Mouse (Mus musculus) myocyte (in vitro differentiated cells): ENCODE data around the gene Scd1.

ENCODE experiments used
- E2F4 ChIP-seq: IDR thresholded peaks from one replicate; pipeline ENCODE4 v1.6.1; 2011; ENCODE audit warnings: mild to moderate bottlenecking, control low read depth, moderate library complexity; ENCODE audit not compliant: insufficient read depth
- MAX ChIP-seq: IDR thresholded peaks from one replicate; pipeline ENCODE4 v1.6.1; 2011; ENCODE audit warnings: low read depth, mild to moderate bottlenecking, control low read depth
- POLR2A ChIP-seq: IDR thresholded peaks from one replicate; pipeline ENCODE4 v1.6.1; 2011; ENCODE audit warnings: low read depth, mild to moderate bottlenecking, control low read depth, moderate library complexity; ENCODE audit not compliant: insufficient read length
- POLR2AphosphoS2 ChIP-seq: IDR thresholded peaks from one replicate; pipeline ENCODE4 v1.6.1; 2011; ENCODE audit warnings: low read depth, control low read depth; ENCODE audit not compliant: insufficient read length
- SRF ChIP-seq: IDR thresholded peaks from one replicate; pipeline ENCODE4 v1.6.1; 2011; ENCODE audit warnings: low read depth; ENCODE audit not compliant: control insufficient read depth, insufficient read length
- TCF12 ChIP-seq: IDR thresholded peaks from one replicate; pipeline ENCODE4 v1.6.1; 2011; ENCODE audit warnings: mild to moderate bottlenecking, control low read depth; ENCODE audit not compliant: poor library complexity, insufficient read depth, severe bottlenecking

DNA sequence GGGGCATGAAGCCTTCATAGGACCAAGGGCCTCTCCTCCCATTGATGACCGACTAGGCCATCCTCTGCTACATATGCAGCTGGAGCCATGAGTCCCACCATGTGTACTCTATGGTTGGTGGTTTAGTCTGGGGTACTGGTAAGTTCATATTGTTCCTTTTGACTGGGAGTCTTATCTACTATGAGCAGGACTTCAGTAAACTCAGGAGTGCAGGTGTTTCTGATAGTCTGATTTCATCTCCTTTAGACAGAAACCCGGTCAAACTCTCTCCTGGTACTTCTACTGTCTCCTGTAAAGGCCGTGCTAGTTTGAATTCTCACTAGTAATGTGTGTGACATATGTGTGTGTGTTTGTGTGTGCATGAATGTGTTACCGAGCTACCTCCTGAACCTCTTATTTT, 41.9 kb downstream of the Scd1 start:
- TF ChIP-seq POLR2A (no peak), POLR2AphosphoS2 (no peak), TCF12 (no peak), E2F4 (no peak), MAX (no peak), SRF (no peak)
